Mouse (Mus musculus): ENCODE measurements around the gene Faim2.

The Faim2 gene

DNA sequence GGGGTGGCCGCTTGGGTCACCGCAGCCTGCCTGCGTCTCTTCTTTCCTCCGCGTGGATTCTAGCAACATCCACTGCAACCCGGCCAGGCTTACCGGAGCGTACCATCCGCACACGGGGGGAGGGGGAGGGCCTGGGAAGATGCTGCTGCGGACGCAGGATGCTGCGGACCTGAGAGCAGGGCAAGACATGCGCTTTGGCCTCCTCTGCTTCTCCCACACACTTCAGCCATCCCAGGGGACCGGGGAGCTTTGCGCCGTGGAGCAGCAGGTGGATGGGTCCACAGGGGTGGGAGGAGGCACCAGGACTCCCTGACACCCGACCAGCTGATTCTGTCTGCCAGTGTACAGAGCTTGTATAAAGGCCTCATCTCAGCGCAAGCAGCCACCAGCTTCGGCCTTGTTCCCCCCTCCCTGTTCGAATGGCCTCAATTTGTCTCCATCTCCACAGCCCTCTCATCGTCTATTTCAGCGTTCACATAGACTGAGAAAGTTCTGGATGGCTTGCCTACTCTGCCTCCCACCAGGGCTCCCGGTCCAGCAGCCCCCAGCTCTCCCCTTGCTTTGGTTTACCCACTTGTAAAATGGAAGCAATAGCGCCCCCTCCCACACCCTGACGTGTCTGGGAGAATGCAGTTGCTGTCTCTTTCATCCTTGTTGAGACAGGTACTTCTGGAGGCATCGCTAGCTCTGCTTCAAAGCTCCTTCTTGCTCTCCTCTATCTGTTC is at the start of gene Faim2:
Faim2 (minus strand) TSS at position 537 of the 725 bp plus-strand sequence.
- DNase-seq (ENCODE audit: low spot score), result no peak

DNA sequence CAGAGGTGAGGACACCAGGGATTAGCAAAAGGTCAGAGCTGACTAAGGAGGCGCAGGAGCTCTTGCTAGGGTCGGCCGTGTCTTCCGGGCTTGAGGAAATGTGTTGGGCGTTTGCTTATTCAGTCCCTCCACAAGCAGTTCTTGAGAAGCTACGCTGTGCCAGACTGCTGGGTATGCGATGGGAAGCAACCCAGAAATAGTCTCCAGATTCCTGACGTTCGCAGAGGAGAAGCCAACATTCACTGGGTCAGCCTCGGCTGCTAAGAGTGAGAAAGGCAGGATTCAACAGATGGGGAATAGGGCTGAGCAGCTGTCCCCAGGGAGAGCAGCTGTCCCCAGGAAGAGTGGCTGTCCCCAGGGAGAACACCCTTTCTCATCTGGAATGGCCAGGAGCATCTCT is 41.2 kb upstream of the Faim2 start:
- DNase-seq (ENCODE audit: low spot score), result no peak

DNA sequence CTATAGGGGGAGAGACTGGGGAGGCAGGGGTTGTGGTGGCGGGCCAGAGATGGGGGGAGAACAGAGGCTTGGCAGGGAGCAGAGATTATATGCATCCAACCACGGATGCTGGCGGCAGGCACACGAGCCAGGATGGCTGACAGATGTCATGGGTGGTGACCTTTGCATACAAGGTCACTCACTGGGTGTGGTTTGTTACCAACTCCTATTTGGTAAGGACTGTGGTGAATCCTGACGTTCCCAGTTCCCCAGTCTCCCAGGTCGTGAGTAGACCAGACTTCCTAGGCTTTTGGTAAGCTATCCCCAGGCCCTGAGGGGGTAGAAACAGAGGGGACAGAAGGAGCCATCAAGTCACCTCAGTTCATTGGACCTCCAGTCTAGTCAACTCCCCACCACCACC is 40.7 kb upstream of the Faim2 start:
- no peak for DNase-seq (ENCODE audit: low spot score)

DNA sequence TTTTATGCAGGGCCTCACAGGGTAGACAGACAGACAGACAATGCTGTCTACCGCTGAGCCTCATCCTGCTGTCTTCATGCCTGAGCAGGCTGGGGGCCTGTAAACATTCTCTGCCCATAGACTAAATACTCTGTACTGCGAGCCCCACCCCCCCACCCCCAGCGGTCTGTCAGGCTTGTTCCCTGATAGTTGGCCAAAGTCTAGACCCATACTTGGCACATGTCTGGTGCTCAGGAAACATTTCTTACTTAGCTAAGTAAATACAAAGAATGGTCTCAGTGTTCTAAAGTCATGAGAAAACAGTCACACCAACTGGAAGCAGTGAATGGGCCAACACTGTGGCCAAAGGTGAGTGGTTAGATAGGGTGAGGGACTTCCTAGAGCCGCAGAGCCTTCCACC is 39.4 kb upstream of the Faim2 start:
- DNase-seq (ENCODE audit: low spot score), result peak; percentile 36

DNA sequence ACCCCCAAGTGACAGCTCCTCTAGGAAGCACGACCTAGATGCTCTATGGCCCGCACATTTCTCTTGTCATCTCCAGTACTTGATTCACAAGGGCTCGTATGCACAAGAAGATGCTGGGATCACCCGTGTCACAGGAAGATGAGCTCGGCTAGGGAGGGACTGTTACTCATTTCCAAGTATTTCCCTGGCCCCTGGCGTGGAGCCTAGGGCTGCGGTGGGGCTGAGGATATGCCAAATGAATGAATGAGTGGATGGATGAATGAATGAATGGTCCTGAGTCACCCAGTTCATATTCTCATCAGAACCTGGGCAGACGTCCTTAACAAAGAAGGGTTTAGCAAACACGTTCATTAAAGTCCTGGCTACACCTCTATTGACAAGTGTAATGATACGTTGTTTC is 32.3 kb upstream of the Faim2 start:
- no peak for DNase-seq (ENCODE audit: low spot score)

DNA sequence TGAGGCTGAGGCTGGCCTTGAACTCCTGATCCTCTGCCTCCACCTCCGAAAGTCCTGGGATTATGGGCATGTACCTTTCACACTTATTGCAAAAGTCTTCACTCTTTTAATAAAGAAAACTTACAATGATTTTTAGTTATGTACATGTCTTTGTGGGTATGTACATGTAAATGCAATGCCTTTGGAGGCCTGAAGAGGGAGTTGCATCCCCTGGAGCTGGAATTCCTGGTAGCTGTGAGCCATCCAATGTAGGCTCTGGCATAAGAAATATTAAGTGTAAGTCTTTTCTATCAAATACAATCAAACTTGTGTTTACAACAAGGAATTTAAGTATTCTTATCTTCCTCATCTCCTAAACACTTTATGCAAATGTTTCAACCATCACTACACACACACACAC is 31.0 kb upstream of the Faim2 start:
- DNase-seq (ENCODE audit: low spot score), result no peak

DNA sequence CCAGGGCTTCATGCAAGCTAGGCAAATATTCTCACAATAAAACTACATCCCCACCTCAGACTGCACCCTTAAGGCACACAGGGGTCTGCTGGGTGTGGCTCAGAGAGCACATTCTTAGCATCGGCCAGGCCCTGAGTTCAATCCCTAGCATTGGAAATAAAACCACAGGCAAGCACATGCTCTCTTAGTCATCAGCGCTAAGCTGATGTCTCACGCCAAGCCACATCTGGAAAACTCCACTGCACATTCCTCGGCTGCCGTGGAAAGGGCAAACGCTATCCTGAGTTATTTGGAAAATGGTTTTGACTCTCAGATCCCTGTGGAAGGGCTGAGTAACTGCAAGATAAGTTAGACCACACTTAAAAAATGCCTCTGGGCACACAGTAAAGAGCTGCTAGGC is 25.8 kb upstream of the Faim2 start:
- DNase-seq (ENCODE audit: low spot score), result peak; percentile 59

DNA sequence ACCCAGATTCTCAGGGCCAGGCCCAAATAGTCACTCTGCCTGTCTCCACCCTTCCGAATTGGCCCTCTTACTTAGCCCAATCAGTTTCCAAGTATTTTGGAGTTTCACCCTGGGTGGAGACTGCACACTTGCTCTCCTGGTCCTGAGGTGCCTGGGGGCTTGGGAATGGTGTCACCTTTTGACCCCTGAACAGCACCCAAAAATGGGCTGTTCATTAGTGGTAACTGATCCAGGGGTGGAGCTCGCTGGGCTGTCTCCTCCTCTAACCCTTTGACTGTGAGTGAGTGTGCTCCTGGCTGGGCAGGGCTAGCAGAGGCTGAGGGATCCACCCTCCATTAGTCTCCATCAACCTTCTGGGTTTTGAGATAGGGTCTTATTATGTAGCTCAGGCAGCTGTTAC is 21.9 kb upstream of the Faim2 start:
- no peak for DNase-seq (ENCODE audit: low spot score)

DNA sequence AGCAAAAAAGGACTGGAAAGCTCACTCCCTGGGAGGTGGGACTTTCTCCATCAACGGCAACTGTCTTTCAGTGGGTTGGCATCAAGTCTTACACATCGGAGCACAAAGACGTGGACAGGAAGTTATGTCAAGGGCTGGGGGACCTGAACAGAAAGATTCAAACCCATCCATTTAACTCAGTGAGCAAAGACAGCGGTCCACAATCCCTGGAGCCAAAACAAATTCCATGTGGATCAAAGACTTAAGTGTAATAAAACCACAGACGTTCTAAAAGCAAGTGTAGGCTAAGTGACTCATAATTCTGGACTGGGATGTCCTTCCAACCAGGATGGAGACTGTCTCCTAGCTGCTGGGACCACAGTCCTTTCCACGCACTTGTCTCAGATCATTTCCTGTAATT is 19.8 kb upstream of the Faim2 start:
- DNase-seq (ENCODE audit: low spot score), result no peak

DNA sequence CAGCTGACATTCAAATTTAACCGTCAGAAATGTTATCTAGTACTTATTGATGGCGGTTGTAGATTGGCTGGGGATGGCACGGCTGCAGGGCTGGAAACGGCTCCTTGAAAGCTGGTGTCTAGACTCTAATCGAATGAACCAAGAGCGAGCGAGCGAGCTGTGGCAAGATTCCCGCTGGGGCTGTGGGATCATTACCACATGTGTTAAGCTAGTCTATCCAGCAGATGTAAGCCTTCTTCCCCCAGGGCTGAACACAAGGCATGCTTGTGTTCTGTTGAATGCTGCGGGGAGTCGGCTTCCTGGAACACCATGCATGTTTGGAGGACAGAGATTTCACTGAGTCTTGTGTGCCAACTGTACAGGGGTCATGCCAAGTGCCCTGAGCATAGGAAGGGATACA is 18.6 kb upstream of the Faim2 start:
- peak; percentile 35 for DNase-seq (ENCODE audit: low spot score)

DNA sequence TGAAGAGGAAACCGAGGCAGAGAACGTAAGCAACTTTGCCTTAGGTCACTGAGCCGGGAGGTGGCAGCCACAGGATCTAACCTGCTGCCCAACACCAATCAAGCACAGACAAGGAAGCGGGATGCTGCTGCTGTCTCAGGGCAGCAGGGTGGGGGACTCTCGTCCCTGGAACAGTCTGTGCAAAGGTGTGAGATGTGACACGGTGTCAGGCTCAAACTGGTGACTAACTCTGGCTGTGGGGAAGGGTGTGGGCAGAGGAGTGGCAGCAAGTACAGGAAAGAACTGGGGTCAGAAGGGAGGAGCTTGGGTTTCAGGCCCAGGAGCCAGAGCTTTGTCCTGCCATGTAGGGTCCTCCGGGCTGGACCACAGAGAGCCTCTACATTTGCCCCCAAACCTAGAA is 16.1 kb upstream of the Faim2 start:
- DNase-seq (ENCODE audit: low spot score), result no peak

DNA sequence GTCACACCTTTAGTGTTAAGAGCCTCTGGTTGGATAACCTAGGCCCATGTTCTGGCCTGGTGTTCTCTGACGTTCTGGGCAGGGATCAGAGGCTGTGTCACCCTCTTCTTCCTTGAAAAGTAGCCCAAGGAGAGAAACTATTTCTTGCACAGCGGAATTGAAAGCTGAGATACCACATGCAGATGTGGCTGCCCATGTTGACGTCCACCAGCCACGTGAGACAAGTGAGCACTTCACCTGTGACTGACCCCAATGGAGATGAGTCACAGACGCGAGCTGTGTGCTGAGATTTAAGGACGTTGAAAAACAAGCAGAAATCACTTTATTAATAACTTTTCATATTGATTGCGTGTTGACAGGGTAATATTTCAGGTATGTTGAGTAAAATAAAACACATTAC is 11.9 kb upstream of the Faim2 start:
- no peak for DNase-seq (ENCODE audit: low spot score)

DNA sequence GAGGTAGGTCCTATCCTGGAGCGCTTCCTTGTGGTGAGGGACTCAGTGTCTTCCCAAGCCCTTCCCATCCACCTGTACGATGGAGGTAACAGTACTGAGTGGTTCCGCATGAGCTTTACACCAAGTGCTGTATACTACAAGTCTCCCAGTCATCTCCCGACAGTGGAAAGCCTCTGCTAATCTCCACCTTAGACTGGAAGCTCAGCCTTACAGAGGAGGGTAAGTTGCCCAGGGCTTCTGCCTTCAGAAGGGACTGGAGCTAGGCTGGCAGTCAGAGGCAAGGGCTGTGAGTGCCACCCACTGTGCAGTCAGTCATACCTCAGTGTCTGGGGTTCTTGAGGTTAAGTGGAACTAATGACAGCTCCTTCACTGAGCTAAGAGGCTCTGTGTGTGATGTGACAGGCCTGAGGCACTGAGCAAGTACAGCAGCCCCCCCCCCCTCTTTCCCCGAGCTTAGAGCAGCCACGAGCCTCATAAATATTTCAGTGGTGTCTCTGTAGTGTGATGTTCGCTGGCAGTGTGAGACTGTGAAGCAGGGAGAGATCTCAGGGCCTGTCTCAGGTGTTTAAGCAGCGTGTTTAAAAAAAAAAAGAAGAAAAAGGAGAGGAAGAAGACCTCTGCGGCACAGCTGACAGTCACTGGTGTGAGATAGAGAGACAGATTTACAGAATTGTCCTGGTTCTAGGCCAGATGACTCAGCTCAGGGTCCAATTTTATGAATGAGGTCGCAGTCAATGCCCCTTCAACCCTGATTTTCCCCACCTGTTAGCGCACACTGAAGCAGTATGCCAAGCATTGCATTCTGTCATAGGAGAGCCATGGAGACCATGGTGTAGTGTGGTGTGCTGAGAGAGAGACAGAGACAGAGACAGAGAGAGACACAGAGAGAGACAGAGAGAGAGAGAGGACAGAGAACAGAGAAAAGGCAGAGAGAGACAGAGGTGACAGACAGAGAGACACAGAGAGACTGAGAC is 9.2 kb upstream of the Faim2 start:
- no peak for DNase-seq (ENCODE audit: low spot score)

DNA sequence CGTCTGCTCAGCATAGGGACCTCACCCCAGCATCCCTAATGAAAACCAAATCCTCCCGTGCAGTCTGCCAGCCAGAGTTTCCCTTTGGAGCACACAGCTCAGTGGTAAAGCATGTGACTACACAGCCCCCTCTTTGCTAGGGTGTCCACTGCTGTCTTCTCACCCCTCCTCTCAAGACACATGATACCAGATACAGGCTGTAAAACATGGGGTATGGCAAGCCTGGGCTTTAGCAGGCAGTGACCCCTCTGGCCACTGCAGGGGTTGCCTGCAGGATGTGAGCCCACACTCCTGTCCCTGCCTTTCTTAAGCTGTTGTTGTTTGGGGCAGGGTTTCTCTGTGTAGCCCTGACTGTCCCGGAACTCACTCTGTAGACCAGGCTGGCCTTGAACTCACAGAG is 4.1 kb upstream of the Faim2 start:
- no peak for DNase-seq (ENCODE audit: low spot score)

DNA sequence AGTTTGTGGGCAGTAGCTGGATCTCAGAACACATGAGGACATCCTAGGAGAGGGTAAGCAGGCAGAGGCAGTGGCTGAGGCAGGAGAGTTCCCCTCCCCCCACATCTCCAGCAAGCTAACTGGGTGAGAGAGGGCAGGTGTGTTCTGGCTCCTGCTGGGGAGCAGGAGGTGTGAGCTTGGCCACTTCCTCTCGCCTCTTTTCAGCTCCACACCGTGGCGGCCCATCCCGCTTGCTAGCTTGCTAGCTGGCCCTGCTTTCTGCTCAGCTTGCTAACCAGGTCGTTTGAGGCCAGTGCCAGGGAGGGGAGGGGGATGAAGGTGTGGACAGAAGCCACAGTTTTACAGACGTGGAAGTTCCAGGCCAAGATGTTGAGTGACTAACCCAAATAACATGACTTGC is 3.2 kb upstream of the Faim2 start:
- DNase-seq (ENCODE audit: low spot score), result no peak

DNA sequence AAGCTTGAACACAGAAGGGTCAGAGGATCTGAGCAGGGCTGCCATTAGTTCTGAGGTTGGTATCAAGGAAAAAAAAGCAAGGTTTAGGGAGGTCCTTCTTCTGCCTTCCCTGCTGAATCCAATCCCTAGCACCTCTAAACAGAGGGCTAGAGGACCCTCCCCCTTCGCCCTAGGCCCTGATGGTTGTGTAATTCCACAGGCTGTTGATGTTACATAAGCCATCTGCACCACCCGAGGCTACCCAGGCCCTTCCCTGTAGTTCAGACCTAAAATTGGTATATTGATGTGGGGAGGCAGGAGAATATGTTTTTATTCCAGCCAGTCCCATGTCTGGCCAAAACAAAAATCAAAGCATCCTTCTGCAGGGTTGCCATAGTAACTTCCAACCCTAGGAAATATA is 1.3 kb downstream of the Faim2 start:
- no peak for DNase-seq (ENCODE audit: low spot score)

DNA sequence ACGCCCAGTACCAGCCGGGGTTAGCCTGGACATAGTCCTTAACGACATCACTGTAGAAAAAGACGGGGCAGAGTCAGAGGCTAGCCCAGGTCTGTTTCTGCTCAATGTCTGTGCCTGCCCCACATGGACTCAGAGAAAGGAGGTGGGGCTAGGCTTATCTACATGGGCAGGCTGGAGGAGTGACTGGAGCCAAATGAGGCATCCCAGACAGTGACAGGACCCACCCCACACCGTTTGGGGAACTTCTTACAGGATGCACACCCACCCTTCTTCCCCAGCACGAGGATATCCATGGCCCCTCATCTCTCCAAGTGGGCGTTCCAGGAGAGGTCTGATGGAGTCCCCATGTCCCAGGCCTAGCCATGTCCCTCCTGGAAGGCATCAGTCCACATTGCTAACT is 7.7 kb downstream of the Faim2 start:
- DNase-seq (ENCODE audit: low spot score), result no peak

DNA sequence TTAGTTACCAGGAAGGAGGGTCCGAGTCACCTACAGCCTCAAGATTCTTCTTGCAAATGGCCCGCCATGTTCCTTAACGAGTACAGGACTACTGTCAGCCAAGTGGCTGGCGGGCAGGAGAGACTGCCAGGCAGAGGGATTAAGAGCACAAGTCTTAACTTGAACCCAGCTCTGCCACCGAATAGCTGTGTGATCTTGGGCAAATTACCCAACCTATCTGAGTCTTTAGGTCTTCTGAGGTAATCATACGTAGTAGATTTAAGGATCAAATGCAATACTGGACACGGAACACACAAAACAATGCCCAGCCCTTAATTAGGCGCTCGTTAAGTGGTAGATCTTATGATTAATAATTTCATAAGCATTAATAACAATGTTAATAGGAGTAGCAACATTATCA is 8.3 kb downstream of the Faim2 start:
- DNase-seq (ENCODE audit: low spot score), result no peak

DNA sequence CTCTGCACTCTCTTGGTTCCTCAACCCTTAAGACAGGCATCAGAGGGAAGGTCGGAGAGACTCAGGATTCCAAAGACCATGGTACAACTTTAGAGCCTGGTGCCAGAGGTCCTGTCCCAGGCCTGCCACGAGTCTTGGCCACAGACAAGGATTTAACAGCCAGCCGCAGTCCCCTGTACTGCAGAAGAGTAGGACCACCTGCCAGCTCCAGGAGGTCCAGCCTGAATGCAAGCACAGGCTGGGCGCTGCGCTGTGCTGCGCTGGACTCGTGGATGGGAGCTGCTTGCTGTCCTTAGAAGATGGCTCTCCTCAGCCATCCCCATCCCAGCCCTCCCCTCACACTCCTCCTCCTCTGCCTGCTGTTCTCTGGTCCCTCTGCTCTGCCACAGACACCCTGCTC is 10.2 kb downstream of the Faim2 start:
- DNase-seq (ENCODE audit: low spot score), result no peak

DNA sequence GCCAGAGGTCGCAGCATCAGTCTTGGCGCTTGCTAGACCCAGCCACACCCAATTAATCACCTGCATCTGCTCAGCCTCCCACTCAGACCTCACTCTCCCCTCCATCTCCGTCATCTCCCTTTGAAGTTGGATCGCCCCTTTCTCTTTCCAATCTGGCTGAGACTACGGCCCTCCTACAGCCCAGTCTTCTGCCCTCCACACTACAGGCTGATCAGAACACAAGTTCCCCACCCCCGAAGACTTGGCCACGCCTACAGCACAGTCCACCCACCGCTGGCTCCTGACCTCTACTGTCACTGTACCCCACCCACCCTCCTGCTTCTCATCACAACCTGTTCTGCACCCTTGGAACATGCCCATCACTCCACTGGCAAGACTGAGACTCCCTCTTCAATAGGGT is 11.2 kb downstream of the Faim2 start:
- DNase-seq (ENCODE audit: low spot score), result no peak

DNA sequence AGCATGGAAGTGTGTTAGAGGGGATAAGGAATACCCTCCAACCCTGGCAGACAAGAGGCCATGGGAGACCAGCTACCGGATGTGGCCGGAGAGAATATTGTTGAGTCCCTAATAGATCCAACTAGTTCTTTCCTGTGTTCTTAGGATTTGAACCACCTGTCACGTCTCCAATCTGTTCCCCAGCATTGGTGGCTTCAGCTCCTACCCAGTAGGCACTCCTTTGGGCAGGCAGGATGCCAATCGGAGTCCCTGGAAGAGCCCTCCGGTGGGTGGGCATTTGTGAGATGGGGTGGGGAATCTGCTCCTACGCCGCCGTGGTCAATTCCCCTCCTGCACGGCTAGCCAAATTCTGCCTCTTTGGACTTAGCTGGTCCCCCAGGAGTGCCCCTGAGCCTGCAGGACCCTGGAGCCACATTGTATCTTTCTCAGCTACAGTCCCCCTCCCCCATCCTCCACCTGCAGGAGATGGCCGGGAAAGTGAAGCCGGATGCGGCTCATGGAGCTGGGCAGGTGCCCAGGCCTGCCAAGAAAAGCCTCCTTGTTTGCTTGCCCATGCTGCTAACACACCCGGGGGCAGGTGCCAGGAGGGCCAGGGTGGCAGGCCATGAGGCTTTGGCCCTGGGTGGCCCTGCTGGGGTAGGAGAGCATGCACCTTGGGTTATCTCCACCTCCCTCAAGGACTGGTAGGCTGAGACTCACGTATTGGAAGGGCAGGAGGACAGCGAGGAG is 16.0 kb downstream of the Faim2 start:
- DNase-seq (ENCODE audit: low spot score), result no peak

DNA sequence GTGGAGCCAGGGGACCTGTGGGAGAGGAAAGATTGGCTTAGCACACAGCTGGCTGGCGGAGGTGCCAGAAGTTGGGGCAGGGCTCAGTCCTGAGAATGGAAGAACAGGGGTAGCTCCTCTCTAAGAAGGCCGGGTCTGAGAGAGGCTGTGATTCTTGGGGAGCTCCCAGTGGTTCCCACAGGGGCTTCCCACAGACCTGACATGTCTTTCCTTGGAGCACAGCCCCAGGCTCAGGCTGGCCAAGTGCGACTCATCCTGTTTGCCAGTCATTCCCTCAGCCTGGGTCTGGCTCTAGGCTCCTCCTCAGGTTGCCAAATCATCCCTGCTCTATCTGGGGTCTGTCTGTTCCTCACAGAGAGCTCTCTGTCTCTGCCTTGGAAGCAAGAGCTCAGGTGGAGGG is 17.3 kb downstream of the Faim2 start:
- DNase-seq (ENCODE audit: low spot score), result peak; percentile 38

DNA sequence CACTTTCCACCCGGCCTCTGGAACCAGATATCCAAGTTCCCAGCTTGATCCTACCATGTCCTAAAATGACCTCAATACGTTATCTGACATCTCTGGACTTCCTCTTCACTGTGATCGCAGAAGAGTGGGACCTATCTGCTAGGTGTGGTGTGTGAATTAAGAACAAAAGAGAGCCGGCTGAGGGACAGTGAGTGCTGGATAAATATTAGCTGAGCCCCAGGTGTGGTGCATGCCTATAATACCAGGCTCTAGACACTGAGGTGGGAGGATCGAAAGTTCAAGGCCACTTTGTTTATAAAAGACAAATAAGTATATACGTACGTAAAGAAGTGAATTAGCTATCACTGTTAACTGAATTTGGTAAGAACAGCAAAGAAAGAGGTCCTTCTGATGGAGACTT is 18.1 kb downstream of the Faim2 start:
- no peak for DNase-seq (ENCODE audit: low spot score)

Measured in adipocyte (in vitro differentiated cells).